Mouse (Mus musculus) limb, embryonic 14.5 days (tissue): Measurements from ENCODE around the gene Sez6l. TPM values are rescaled to one million over a fixed set of nuclear protein-coding genes. Genes with fewer than 3 reads are reported as not detected.

Experiments used
- ATAC-seq: fragments of 200-750 bp; cut with Nextera tagmentation; 2 replicates; pipeline ENCODE4 v1.8.0; 2017; ENCODE audit warnings: low read depth, moderate number of reproducible peaks, moderate TSS enrichment; ENCODE audit not compliant: low FRiP score
- DNase-seq: peaks from one replicate; pipeline ENCODE4 v3.0.0-alpha.2; 2015; ENCODE audit warnings: low spot score
- H3K27ac ChIP-seq: fragments of 300-500 bp; sonication (generic); replicated peaks from 2 replicates; pipeline ENCODE4 v1.5.1; 2014; ENCODE audit warnings: low read depth, mild to moderate bottlenecking, low read length, moderate library complexity, mixed read lengths
- H3K27me3 ChIP-seq: fragments of 300-500 bp; sonication (generic); 2 replicates; pipeline ENCODE4 v1.6.1; 2014; ENCODE audit warnings: low read length, mixed read lengths; ENCODE audit not compliant: control insufficient read depth, insufficient read depth
- H3K36me3 ChIP-seq: fragments of 300-500 bp; sonication (generic); 2 replicates; pipeline ENCODE4 v1.6.1; 2014; ENCODE audit warnings: mild to moderate bottlenecking, low read length, moderate library complexity, mixed read lengths; ENCODE audit not compliant: control insufficient read depth, insufficient read depth
- H3K4me1 ChIP-seq: fragments of 300-500 bp; sonication (generic); 2 replicates; pipeline ENCODE4 v1.6.1; 2014; ENCODE audit warnings: antibody characterized with exemption, low read length, mixed read lengths; ENCODE audit not compliant: control insufficient read depth, insufficient read depth
- H3K4me2 ChIP-seq: fragments of 300-500 bp; sonication (generic); replicated peaks from 2 replicates; pipeline ENCODE4 v1.6.1; 2014; ENCODE audit warnings: low read depth, mild to moderate bottlenecking, low read length, moderate library complexity; ENCODE audit not compliant: severe bottlenecking
- H3K4me3 ChIP-seq: fragments of 300-500 bp; sonication (generic); replicated peaks from 2 replicates; pipeline ENCODE4 v1.5.1; 2014; ENCODE audit warnings: low read length
- H3K9ac ChIP-seq: fragments of 300-500 bp; sonication (generic); 2 replicates; pipeline ENCODE4 v1.6.1; 2014; ENCODE audit warnings: mild to moderate bottlenecking, low read depth, low read length, moderate library complexity; ENCODE audit not compliant: severe bottlenecking
- H3K9me3 ChIP-seq: fragments of 300-500 bp; sonication (generic); 2 replicates; pipeline ENCODE4 v1.6.1; 2016; ENCODE audit warnings: low read length; ENCODE audit not compliant: control insufficient read depth
- POLR2A ChIP-seq: fragments of 200-500 bp; IDR thresholded peaks from 2 replicates; pipeline ENCODE4 v1.8.0; 2012; ENCODE audit warnings: inconsistent platforms, mild to moderate bottlenecking, moderate library complexity, borderline replicate concordance; ENCODE audit not compliant: insufficient read depth, insufficient read length; ENCODE audit errors: extremely low read depth
- WGBS: fragments of 180-500 bp; shearing (Covaris S2); extraction: QIAGEN DNeasy Blood & Tissue Kit; methylation state at CpG from one replicate; pipeline ENCODE4 v1.1.7; 2014; 5-methylcytosine and 5-hydroxymethylcytosine counted together
- polyA plus RNA-seq, 2 experiments: library from polyadenylated mRNA; depleted of rRNA in 1 of 2; stranded (reverse) in 1 of 2; unstranded in 1 of 2; fragments of >200 nt; fragmentation: Nextera tagmentation in 1 of 2; extraction: Ambion mirVana in 1 of 2; gene quantifications; 2 replicates each; pipeline versions ENCODE4 v1.2.1 to v1.2.3; 2012 to 2014

Sez6l gene
- polyA plus RNA-seq, 2 experiments, result 0.89 to 1.8 TPM

DNA sequence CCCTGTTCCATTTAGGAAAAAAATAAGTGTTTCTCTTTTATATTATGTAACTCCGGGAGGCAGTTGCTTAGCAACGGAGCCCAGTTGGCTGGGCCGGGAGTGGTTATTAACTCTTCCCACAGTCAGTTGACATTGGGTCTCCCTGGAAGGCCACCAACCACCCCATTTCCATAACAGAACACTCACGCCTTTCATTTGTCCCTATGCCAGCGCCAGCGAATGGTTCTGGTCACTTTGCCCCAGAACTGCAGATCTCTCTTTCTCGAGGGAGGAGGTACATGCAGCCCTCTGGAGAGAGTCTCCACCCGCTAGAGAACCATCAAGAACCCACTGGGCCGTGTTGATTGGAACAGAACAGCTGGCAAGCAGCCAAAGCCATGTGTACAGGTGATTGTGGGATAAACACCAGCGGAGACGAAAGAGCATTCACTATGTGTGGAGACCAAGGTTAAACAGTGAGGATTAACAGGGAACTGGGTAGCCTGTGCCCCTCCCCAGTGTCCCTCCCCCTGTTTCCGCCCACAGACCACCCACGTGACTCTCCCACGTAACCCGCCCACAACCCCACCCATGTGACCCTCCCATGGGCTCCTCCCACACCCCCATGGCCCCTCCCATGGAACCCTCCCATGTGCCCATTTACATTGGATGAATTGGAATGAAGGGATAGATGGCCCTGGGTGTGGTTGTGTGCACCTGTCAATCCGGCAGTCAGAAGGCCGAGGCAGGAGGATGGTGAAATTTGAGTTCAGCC, 24.8 kb downstream of the Sez6l start:
- ATAC-seq (no peak), DNase-seq (peak; percentile 35)
- no peak for TF ChIP-seq POLR2A

GRCm38 (mm10) chr5:112548846-112549620, 28.0 kb downstream of the Sez6l start:
- WGBS, result 60% methylated on average over 12 of the region's 12 CpGs

More for the DNA sequence above, 24.8 kb downstream of the Sez6l start:
- Histone ChIP-seq H3K27me3 (no peaks in the 10 kb centered on the region), H3K4me3 (no peak overlapping the region), H3K4me1 (peaks cover 13% of the 10 kb centered on the region; the same call in 1 of the 2 replicates), H3K9me3 (no peaks in the 10 kb centered on the region), H3K4me2 (no peak overlapping the region), H3K36me3 (no peaks in the 10 kb centered on the region), H3K27ac (no peak overlapping the region), H3K9ac (no peak overlapping the region)
- WGBS, result 52% methylated on average over 17 of the region's 17 CpGs

DNA sequence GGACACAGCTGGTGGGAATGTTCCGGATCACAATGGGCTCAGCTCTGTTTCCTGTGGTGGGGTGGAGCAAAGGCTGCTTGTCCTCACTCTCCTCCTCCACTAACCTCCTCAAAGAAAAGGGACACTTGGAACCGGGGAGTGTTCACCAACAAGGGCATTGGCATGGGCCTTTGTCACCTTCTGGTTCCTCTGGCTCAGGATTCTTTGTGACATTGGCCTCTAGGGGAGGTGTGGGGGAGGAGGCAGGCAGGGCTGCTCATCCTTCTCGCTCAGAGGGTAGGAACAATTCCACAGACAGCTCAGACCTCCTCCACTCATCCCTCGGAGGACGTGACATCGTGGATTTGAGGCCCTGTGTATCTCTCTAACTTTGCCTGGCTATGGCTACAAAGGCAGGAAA, 30.2 kb downstream of the Sez6l start:
- WGBS, result 66% methylated on average over 6 of the region's 6 CpGs
- Histone ChIP-seq H3K4me2 (no peak overlapping the region), H3K9ac (no peak overlapping the region), H3K27ac (no peak overlapping the region), H3K9me3 (no peaks in the 10 kb centered on the region), H3K4me1 (peaks cover 10% of the 10 kb centered on the region; the same call in 1 of the 2 replicates), H3K36me3 (no peaks in the 10 kb centered on the region), H3K4me3 (no peak overlapping the region), H3K27me3 (no peaks in the 10 kb centered on the region)
- no peak for TF ChIP-seq POLR2A
- DNase-seq, result no peak
- no peak for ATAC-seq

More at GRCm38 (mm10) chr5:112548846-112549620, 28.0 kb downstream of the Sez6l start:
- no peak for ATAC-seq
- Histone ChIP-seq H3K9me3 (no peaks in the 10 kb centered on the region), H3K36me3 (no peaks in the 10 kb centered on the region), H3K4me3 (no peak overlapping the region), H3K9ac (no peak overlapping the region), H3K4me1 (peaks cover 13% of the 10 kb centered on the region; the same call in 1 of the 2 replicates), H3K27me3 (no peaks in the 10 kb centered on the region), H3K27ac (no peak overlapping the region), H3K4me2 (no peak overlapping the region)
- TF ChIP-seq POLR2A, result no peak
- peak; percentile 42 for DNase-seq

- H3K27ac ChIP-seq, result no peak overlapping the region
- TF ChIP-seq POLR2A, result no peak
- DNase-seq, result no peak
- H3K36me3 ChIP-seq, result no peaks in the 10 kb centered on the region
- H3K4me1 ChIP-seq, result 0 out of 2 replicates have a peak, but pooled peaks cover 8% of the 10 kb centered on the region
- H3K4me3 ChIP-seq, result no peak overlapping the region
- ATAC-seq, result no peak
- H3K9ac ChIP-seq, result no peak overlapping the region
- 58% methylated on average over 3 of the region's 3 CpGs for WGBS
- no peaks in the 10 kb centered on the region for H3K9me3 ChIP-seq
- no peaks in the 10 kb centered on the region for H3K27me3 ChIP-seq
- no peak overlapping the region for H3K4me2 ChIP-seq
These were observed 38.7 kb downstream of the Sez6l start for GRCm38 (mm10) chr5:112538295-112538694.

DNA sequence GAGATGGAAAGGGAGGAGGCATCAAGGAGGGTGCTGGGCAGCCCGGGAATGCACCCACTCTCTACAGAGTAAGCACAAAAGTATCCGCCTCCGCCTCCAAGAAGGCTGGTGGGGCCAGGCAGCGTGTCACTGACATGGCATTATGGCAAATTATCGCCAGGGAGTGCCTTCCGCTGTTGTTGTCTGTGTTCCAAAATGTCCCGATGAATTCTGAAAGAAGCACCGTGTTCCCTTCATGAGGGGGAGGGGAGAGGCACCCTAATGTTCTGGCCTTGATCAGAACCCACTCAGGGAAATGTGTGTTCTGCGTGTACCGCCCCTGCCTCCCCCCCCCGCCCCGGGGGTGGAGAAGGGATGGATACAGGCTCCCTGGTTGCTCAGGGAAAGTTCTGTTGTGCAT, 41.1 kb downstream of the Sez6l start:
- no peak for ATAC-seq
- Histone ChIP-seq H3K27me3 (no peaks in the 10 kb centered on the region), H3K9ac (no peak overlapping the region), H3K9me3 (no peaks in the 10 kb centered on the region), H3K27ac (no peak overlapping the region), H3K4me2 (no peak overlapping the region), H3K36me3 (no peaks in the 10 kb centered on the region), H3K4me1 (0 out of 2 replicates have a peak, but pooled peaks cover 8% of the 10 kb centered on the region), H3K4me3 (no peak overlapping the region)
- WGBS, result 84% methylated on average over 12 of the region's 12 CpGs
- TF ChIP-seq POLR2A, result no peak
- no peak for DNase-seq
